In genomic region chr7:119793586-119794250, GRCm38 (mm10) we compare ENCODE assay signal across 8 mouse cellular contexts. TPM values are rescaled to one million over a fixed set of nuclear protein-coding genes. Genes with fewer than 3 reads are reported as not detected.
DNase-seq lines count a peak whose midpoint lies in the region; ATAC-seq lines count a peak whose summit lies in the region.

Gene Rexo5, plus strand, starts transcription at chr7:119794006.
Gene Eri2, minus strand, starts transcription at chr7:119794058.

- intact Hi-C loops in left cerebral cortex, postnatal 4 days (cut with DNase I), result no loop called here

- H3K27me3 ChIP-seq in intestine, embryonic 14.5 days (replicated peaks; ENCODE audit: control insufficient read depth, insufficient read depth, low read length), result no peaks in the 10 kb centered on the region
- H3K27me3 ChIP-seq in midbrain, embryonic 11.5 days (ENCODE audit: control insufficient read depth, insufficient read depth, low read length), result no peaks in the 10 kb centered on the region

- peaks cover 9% of the 10 kb centered on the region for H3K4me1 ChIP-seq in intestine, embryonic 14.5 days (replicated peaks; ENCODE audit: control insufficient read depth, insufficient read depth, low read length)
- peaks cover 6% of the 10 kb centered on the region for H3K4me1 ChIP-seq in midbrain, embryonic 11.5 days (ENCODE audit: control insufficient read depth, insufficient read depth, low read length)

- peak within 1 kb of the TSS; percentile 68 for H3K27ac ChIP-seq in intestine, embryonic 14.5 days (ENCODE audit: low read depth)
- peak within 1 kb of the TSS; percentile 71 for H3K27ac ChIP-seq in midbrain, embryonic 11.5 days (ENCODE audit: low read depth, low read length)

- H3K4me3 ChIP-seq in intestine, embryonic 14.5 days (ENCODE audit: low read depth, low read length), result peak within 1 kb of the TSS; percentile 74
- peak within 1 kb of the TSS; percentile 53 for H3K4me3 ChIP-seq in midbrain, embryonic 11.5 days (ENCODE audit: low read depth, low read length)

- H3K4me2 ChIP-seq in intestine, embryonic 14.5 days (ENCODE audit: low read length), result peak within 1 kb of the TSS; percentile 72
- peak within 1 kb of the TSS; percentile 82 for H3K4me2 ChIP-seq in midbrain, embryonic 11.5 days

- ATAC-seq in intestine, embryonic 14.5 days (replicated peaks; ENCODE audit: low FRiP score, low TSS enrichment, low read depth), result peak; percentile 98
- peak; percentile 99 for ATAC-seq in midbrain, embryonic 11.5 days (ENCODE audit: low FRiP score)

- no peaks in the 10 kb centered on the region for H3K9me3 ChIP-seq in intestine, embryonic 14.5 days (ENCODE audit: control insufficient read depth, low read length)
- no peaks in the 10 kb centered on the region for H3K9me3 ChIP-seq in midbrain, embryonic 11.5 days (ENCODE audit: control insufficient read depth, low read length)

- WGBS in intestine, embryonic 14.5 days, result under 1% methylated on average over 53 of the region's 53 CpGs
- 1% methylated on average over 53 of the region's 53 CpGs for WGBS in midbrain, embryonic 11.5 days

- DNase-seq in adrenal gland, adult 8-10 months, result peak; percentile 78
- peak; percentile 97 for DNase-seq in embryo, embryonic 11 days
- peak; percentile 80 for DNase-seq in gastrocnemius, postnatal 25 days
- DNase-seq in intestine, embryonic 14.5 days (ENCODE audit: low spot score), result peak; percentile 94
- peak; percentile 90 for DNase-seq in left cerebral cortex, postnatal 4 days
- DNase-seq in midbrain, embryonic 11.5 days (ENCODE audit: low spot score, missing footprints), result peak; percentile 99
- DNase-seq in right cerebral cortex, postnatal 4 days, result peak; percentile 82
- DNase-seq in yolk sac, embryonic 10.5 days (ENCODE audit: low spot score), result peak; percentile 93

- peaks cover 24% of the 10 kb centered on the region for H3K36me3 ChIP-seq in intestine, embryonic 14.5 days (ENCODE audit: control insufficient read depth, insufficient read depth, low read length)
- H3K36me3 ChIP-seq in midbrain, embryonic 11.5 days (ENCODE audit: control insufficient read depth, insufficient read depth, low read length), result no peaks in the 10 kb centered on the region; the same call in 1 of the 2 replicates

- peak within 1 kb of the TSS; percentile 69 for H3K9ac ChIP-seq in intestine, embryonic 14.5 days (ENCODE audit: low read length)
- H3K9ac ChIP-seq in midbrain, embryonic 11.5 days (ENCODE audit: low read length), result peak within 1 kb of the TSS; percentile 82

RNA-seq across cellular contexts. Expression of gene Rexo5, which starts in this region (rescaled TPM):
- total RNA-seq in adrenal gland, adult 8-10 months (2022), result 10 to 100 TPM in 2 of 4 experiments, 1 to 10 TPM in 2; 5.1 to 11.7 (median 9.6) TPM
- total RNA-seq in gastrocnemius, postnatal 25 days (2021), result 1 to 10 TPM in 1 of 2 experiments, under 1 TPM in 1; 0.91 to 1.3 TPM
- 21.0 and 25.2 TPM in 2 replicates for polyA plus RNA-seq in intestine, embryonic 14.5 days (2014; fragmentation: Nextera tagmentation; extraction: Ambion mirVana)
- total RNA-seq in left cerebral cortex, postnatal 4 days (2021), result 1 to 10 TPM; 7.2 to 7.9 TPM
- polyA plus RNA-seq in midbrain, embryonic 11.5 days (2014; fragmentation: Nextera tagmentation; extraction: Ambion mirVana), result 21.0 and 25.2 TPM in 2 replicates

RNA-seq across cellular contexts. Expression of gene Eri2, which starts in this region (rescaled TPM):
- total RNA-seq in adrenal gland, adult 8-10 months (2022), result 1 to 10 TPM; 5.5 to 9.3 (median 6.7) TPM
- 1 to 10 TPM in 1 of 2 experiments, under 1 TPM in 1; 0.88 to 1.5 TPM for total RNA-seq in gastrocnemius, postnatal 25 days (2021)
- polyA plus RNA-seq in intestine, embryonic 14.5 days (2014; fragmentation: Nextera tagmentation; extraction: Ambion mirVana), result 24.2 and 27.1 TPM in 2 replicates
- total RNA-seq in left cerebral cortex, postnatal 4 days (2021), result 10 to 100 TPM in 1 of 2 experiments, 1 to 10 TPM in 1; 9.2 to 10.2 TPM
- 42.6 and 45.9 TPM in 2 replicates for polyA plus RNA-seq in midbrain, embryonic 11.5 days (2014; fragmentation: Nextera tagmentation; extraction: Ambion mirVana)

Comparison
In these comparisons a context has a peak if more than half of its experiments do, and no peak if none do; other contexts are left out.
1. Peak in every context shown above with its lines: DNase-seq, ATAC-seq, H3K4me3 ChIP-seq and H3K27ac ChIP-seq.